Mouse (Mus musculus) layer of hippocampus, adult 2 months (tissue): Measurements from ENCODE around the gene Swt1. TPM values are rescaled to one million over a fixed set of nuclear protein-coding genes. Genes with fewer than 3 reads are reported as not detected.

ENCODE experiments used
- DNase-seq, 2 experiments: peaks; one replicate each; pipeline ENCODE4 v3.0.0; 2022; ENCODE audit warnings: low spot score in 2 of 2
- H3K27ac ChIP-seq: fragments of 200-600 bp; 2 replicates; pipeline ENCODE4 v1.8.1; 2022
- H3K4me3 ChIP-seq: fragments of 200-600 bp; 2 replicates; pipeline ENCODE4 v1.8.1; 2022; ENCODE audit warnings: mild to moderate bottlenecking
- CTCF ChIP-seq: fragments of 200-600 bp; conservative IDR thresholded peaks from 2 replicates; pipeline ENCODE4 v1.8.1; 2022; ENCODE audit warnings: antibody characterized with exemption, mild to moderate bottlenecking, moderate library complexity
- microRNA-seq, 2 experiments: library from miRNA; unstranded; fragments of <30 nt; microRNA quantifications; one replicate each; pipeline ENCODE4 v1.2.0; 2021
- total RNA-seq, 2 experiments: library from RNA; stranded (reverse); gene quantifications; 2 replicates each; pipeline ENCODE4 v1.2.3; 2021

Swt1 gene
- total RNA-seq, 2 experiments from 2014 or later = 11.6 to 21.2 TPM

DNA sequence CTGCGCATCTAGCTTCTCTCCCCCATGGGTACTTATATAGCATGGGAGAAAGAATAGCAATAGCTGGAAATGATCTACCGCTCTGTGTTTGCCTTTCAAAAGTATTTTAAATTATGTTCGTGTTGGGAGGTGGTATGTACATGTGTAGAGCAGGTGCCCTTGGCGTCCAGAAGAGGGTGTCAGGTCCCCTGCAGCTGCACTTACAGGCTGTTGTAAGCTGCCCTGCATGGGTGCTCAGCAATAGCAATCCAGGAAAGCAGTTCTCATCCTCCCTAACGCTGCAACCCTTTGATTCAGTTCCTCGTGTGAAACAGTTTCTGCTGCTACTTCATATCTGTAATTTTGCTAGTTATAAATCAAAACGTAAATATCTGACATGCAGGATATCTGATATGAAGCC is 98.7 kb downstream of the Swt1 start:
- no peak for TF ChIP-seq CTCF
- DNase-seq = no peak
- Histone ChIP-seq H3K27ac (no peak overlapping the region), H3K4me3 (no peak overlapping the region)

DNA sequence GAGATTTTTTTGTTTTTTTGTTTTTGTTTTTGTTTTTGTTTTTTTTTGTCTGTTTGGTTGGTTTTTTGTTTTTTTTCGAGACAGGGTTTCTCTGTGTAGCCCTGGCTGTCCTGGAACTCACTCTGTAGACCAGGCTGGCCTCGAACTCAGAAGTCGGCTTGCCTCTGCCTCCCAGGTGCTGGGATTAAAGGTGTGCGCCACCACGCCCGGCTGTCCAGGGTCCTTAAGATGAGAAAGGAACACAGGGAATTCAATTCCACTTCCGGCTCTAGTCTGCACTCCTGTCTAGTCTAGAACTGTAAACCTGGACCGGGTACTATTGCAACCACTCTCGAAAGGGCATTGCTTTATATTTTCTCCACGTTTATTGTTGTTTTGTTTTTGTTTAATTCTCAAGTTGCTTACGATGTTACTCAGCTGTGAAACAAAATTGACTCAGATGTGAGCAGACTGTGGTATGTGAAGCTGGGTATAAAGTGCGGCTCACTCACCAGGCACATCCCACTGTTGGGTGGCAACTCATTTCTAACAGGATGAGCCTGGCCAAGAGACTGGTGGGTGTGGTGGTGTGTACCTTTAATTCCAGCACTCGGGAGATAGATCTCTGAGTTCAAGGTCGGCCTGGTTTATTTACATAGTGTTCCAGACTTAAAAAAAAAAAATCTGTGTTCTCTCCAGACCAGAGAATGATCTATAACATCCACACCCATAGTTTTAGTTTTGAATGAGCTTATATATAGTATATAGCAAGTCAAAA is 99.7 kb downstream of the Swt1 start:
- no peak for DNase-seq
- H3K4me3 ChIP-seq = no peak overlapping the region
- no peak overlapping the region for H3K27ac ChIP-seq
- no peak for TF ChIP-seq CTCF

GRCm38 (mm10) chr1:151325328-151325727 is 102.9 kb downstream of the Swt1 start:
- no peak overlapping the region for H3K27ac ChIP-seq
- TF ChIP-seq CTCF = no peak
- no peak overlapping the region for H3K4me3 ChIP-seq
- DNase-seq = no peak

- Histone ChIP-seq H3K27ac (no peak overlapping the region), H3K4me3 (no peak overlapping the region)
- no peak for DNase-seq
- TF ChIP-seq CTCF = no peak
These were observed 107.8 kb downstream of the Swt1 start for GRCm38 (mm10) chr1:151320408-151320807.

DNA sequence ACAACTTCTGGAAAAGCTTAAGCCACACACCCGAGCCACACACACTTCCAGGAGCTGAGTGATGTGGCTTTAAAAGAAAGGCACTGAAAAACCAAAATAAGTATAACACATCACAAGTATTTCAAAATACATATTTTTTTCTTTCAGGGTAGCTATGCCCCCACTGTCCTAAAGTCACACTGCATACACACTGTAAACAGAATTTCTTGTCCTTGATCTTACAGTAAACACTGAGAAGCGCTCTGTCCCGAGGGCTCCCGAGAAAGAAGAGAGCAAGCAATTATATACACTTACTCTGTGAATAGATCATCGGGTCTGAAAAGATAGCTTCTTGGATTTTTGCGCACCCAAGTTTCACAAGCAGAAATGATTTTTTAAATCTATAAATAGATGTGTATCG is 109.0 kb downstream of the Swt1 start:
- no peak for TF ChIP-seq CTCF
- Histone ChIP-seq H3K4me3 (no peak overlapping the region), H3K27ac (no peak overlapping the region)
- no peak for DNase-seq

Small RNA genes lying within 50 kb of the gene (microRNA-seq; reads per million reads assigned to microRNA genes)
- 0 to 0.37 reads per million in 2 experiments for gene Mir7682

Other genes starting within 250 kb of the Swt1 start
- not detected for gene Gm47985, start 245.9 kb downstream of the Swt1 start, total RNA-seq
- not detected for gene Gm8947, start 236.1 kb downstream of the Swt1 start, total RNA-seq
- not detected for gene Gm47995, start 230.0 kb downstream of the Swt1 start, total RNA-seq
- gene 3110040M04Rik, start 224.3 kb downstream of the Swt1 start, total RNA-seq = not detected
- gene Gm47996, start 218.3 kb downstream of the Swt1 start, total RNA-seq = not detected
- gene Ivns1abp, start 84.0 kb downstream of the Swt1 start, total RNA-seq = 10 to 100 TPM; 85.8 to 96.9 TPM
- gene Trmt1l, start 87 bp upstream of the Swt1 start, total RNA-seq = 10 to 100 TPM; 31.7 to 35.5 TPM
- 10 to 100 TPM; 37.2 to 50.4 TPM for gene Rnf2, start 72.5 kb upstream of the Swt1 start, total RNA-seq
- gene Fam129a, start 142.7 kb upstream of the Swt1 start, total RNA-seq = 1 to 10 TPM; 1.4 to 1.7 TPM